Mouse (Mus musculus) liver, embryonic 14.5 days (tissue): Measurements from ENCODE around the gene Slitrk6. TPM values are rescaled to one million over a fixed set of nuclear protein-coding genes. Genes with fewer than 3 reads are reported as not detected.

ENCODE experiments used
- ATAC-seq: fragments of 200-750 bp; cut with Nextera tagmentation; 2 replicates; pipeline ENCODE4 v1.8.0; 2017; ENCODE audit warnings: moderate number of reproducible peaks, mild to moderate bottlenecking, moderate library complexity; ENCODE audit not compliant: insufficient read depth
- DNase-seq, 3 experiments: peaks; one replicate each; pipeline ENCODE4 v3.0.0-alpha.2; 2012 to 2013; ENCODE audit warnings: low read depth in 3 of 3, low spot score in 3 of 3
- H3K27ac ChIP-seq: fragments of 300-500 bp; sonication (generic); 2 replicates; pipeline ENCODE4 v1.5.1; 2014; ENCODE audit warnings: moderate library complexity, mild to moderate bottlenecking, control low read depth, inconsistent platforms
- H3K27me3 ChIP-seq: fragments of 300-500 bp; sonication (generic); 2 replicates; pipeline ENCODE4 v1.6.1; 2014; ENCODE audit warnings: mild to moderate bottlenecking, low read length, moderate library complexity; ENCODE audit not compliant: control insufficient read depth, insufficient read depth
- H3K36me3 ChIP-seq: fragments of 300-500 bp; sonication (generic); replicated peaks from 2 replicates; pipeline ENCODE4 v1.6.1; 2014; ENCODE audit warnings: low read depth; ENCODE audit not compliant: control insufficient read depth, insufficient read depth
- H3K4me1 ChIP-seq, 2 experiments: fragments of 200-500 bp in 1 of 2; fragments of 300-500 bp in 1 of 2; sonication (generic) in 1 of 2; replicated peaks; 2 replicates each; pipeline ENCODE4 v1.6.1; 2012 to 2014; ENCODE audit warnings: antibody characterized with exemption in 1 of 2, inconsistent platforms in 1 of 2, low read length in 1 of 2; ENCODE audit not compliant: control insufficient read depth in 2 of 2, insufficient read depth in 2 of 2
- H3K4me2 ChIP-seq: fragments of 300-500 bp; sonication (generic); 2 replicates; pipeline ENCODE4 v1.6.1; 2014; ENCODE audit warnings: low read depth, mild to moderate bottlenecking, control low read depth, moderate library complexity
- H3K4me3 ChIP-seq, 2 experiments: fragments of 200-500 bp in 1 of 2; fragments of 300-500 bp in 1 of 2; sonication (generic) in 1 of 2; 2 replicates each; pipeline ENCODE4 v1.5.1; 2012 to 2014; ENCODE audit warnings: low read depth in 2 of 2, low read length in 2 of 2, mild to moderate bottlenecking in 2 of 2, control low read depth in 1 of 2, inconsistent platforms in 1 of 2, moderate library complexity in 1 of 2; ENCODE audit not compliant: insufficient read depth in 1 of 2
- H3K9ac ChIP-seq: fragments of 300-500 bp; sonication (generic); replicated peaks from 2 replicates; pipeline ENCODE4 v1.6.1; 2014; ENCODE audit warnings: mild to moderate bottlenecking, control low read depth, moderate library complexity
- H3K9me3 ChIP-seq: fragments of 300-500 bp; sonication (generic); 2 replicates; pipeline ENCODE4 v1.6.1; 2016; ENCODE audit warnings: low read length, mixed read lengths; ENCODE audit not compliant: control insufficient read depth
- CTCF ChIP-seq: IDR thresholded peaks from 2 replicates; pipeline ENCODE4 v1.5.1; 2016; ENCODE audit warnings: antibody characterized with exemption, low read depth, control low read depth
- EP300 ChIP-seq: IDR thresholded peaks from 2 replicates; pipeline ENCODE4 v1.6.1; 2016; ENCODE audit warnings: antibody characterized with exemption, low read depth
- WGBS: fragments of 180-500 bp; shearing (Covaris S2); extraction: QIAGEN DNeasy Blood & Tissue Kit; methylation state at CpG from one replicate; pipeline ENCODE4 v1.1.7; 2014; ENCODE audit not compliant: insufficient replicate concordance; 5-methylcytosine and 5-hydroxymethylcytosine counted together
- polyA plus RNA-seq, 2 experiments: library from polyadenylated mRNA; depleted of rRNA in 1 of 2; stranded (reverse) in 1 of 2; unstranded in 1 of 2; fragments of >200 nt; fragmentation: Nextera tagmentation in 1 of 2; extraction: Ambion mirVana in 1 of 2; gene quantifications; 2 replicates each; pipeline versions ENCODE4 v1.2.1 to v1.2.3; 2012 to 2014

Gene Slitrk6
- polyA plus RNA-seq (2012; rRNA removed) (0.10 and 0.13 TPM in 2 replicates), polyA plus RNA-seq (2014; fragmentation: Nextera tagmentation; extraction: Ambion mirVana) (0.05 and 0.09 TPM in 2 replicates)

GRCm38 (mm10) chr14:110754484-110755307 lies at the start of gene Slitrk6:
Gene Slitrk6 (minus strand): TSS chr14:110755149.
- no peak for ATAC-seq
- H3K27me3 ChIP-seq, result no peaks in the 10 kb centered on the region
- H3K36me3 ChIP-seq, result no peaks in the 10 kb centered on the region
- no peaks in the 10 kb centered on the region for H3K9me3 ChIP-seq
- H3K4me3 ChIP-seq, result no peak within 1 kb of the TSS
- H3K27ac ChIP-seq, result no peak within 1 kb of the TSS
- no peak for DNase-seq
- no peak within 1 kb of the TSS for H3K4me2 ChIP-seq
- no peaks in the 10 kb centered on the region for H3K4me1 ChIP-seq
- H3K9ac ChIP-seq, result no peak within 1 kb of the TSS
- 51% methylated on average over 11 of the region's 11 CpGs for WGBS
- no peak for TF ChIP-seq CTCF
- TF ChIP-seq EP300, result no peak

- H3K9ac ChIP-seq, result no peak overlapping the region
- no peak for DNase-seq
- no peak for ATAC-seq
Measured at GRCm38 (mm10) chr14:110777546-110777945, 22.6 kb upstream of the Slitrk6 start.

GRCm38 (mm10) chr14:110770694-110771093 lies 15.7 kb upstream of the Slitrk6 start:
- Histone ChIP-seq H3K4me1 (no peaks in the 10 kb centered on the region), H3K27me3 (no peaks in the 10 kb centered on the region), H3K4me2 (no peak overlapping the region), H3K9me3 (no peaks in the 10 kb centered on the region), H3K27ac (no peak overlapping the region), H3K4me3 (no peak overlapping the region), H3K9ac (no peak overlapping the region), H3K36me3 (no peaks in the 10 kb centered on the region)
- DNase-seq (no peak), ATAC-seq (no peak)
- WGBS, result 46% methylated on average over 1 of the region's 1 CpGs
- TF ChIP-seq EP300 (no peak), CTCF (no peak)

More at GRCm38 (mm10) chr14:110777546-110777945, 22.6 kb upstream of the Slitrk6 start:
- no peak overlapping the region for H3K4me2 ChIP-seq
- H3K27ac ChIP-seq, result no peak overlapping the region
- no peaks in the 10 kb centered on the region for H3K36me3 ChIP-seq
- H3K4me1 ChIP-seq, result no peaks in the 10 kb centered on the region
- no peaks in the 10 kb centered on the region for H3K9me3 ChIP-seq
- no peaks in the 10 kb centered on the region for H3K27me3 ChIP-seq
- H3K4me3 ChIP-seq, result no peak overlapping the region
- TF ChIP-seq EP300 (no peak), CTCF (no peak)

- Histone ChIP-seq H3K4me2 (no peak overlapping the region), H3K9ac (no peak overlapping the region), H3K36me3 (no peaks in the 10 kb centered on the region), H3K27me3 (no peaks in the 10 kb centered on the region), H3K27ac (no peak overlapping the region), H3K4me1 (no peaks in the 10 kb centered on the region), H3K9me3 (no peaks in the 10 kb centered on the region), H3K4me3 (no peak overlapping the region)
- 18% methylated on average over 7 of the region's 7 CpGs for WGBS
- ATAC-seq (no peak), DNase-seq (no peak)
- TF ChIP-seq EP300, result no peak
- TF ChIP-seq CTCF, result peak; percentile 33; the same call in 1 of the 2 replicates
Measured at GRCm38 (mm10) chr14:110762588-110763220, 7.8 kb upstream of the Slitrk6 start.

GRCm38 (mm10) chr14:110760909-110761308 lies 6.0 kb upstream of the Slitrk6 start:
- Histone ChIP-seq H3K9ac (no peak overlapping the region), H3K36me3 (no peaks in the 10 kb centered on the region), H3K4me2 (no peak overlapping the region), H3K4me1 (no peaks in the 10 kb centered on the region), H3K4me3 (no peak overlapping the region), H3K27ac (no peak overlapping the region), H3K9me3 (no peaks in the 10 kb centered on the region), H3K27me3 (no peaks in the 10 kb centered on the region)
- WGBS, result 14% methylated on average over 1 of the region's 1 CpGs
- no peak for DNase-seq
- ATAC-seq, result no peak
- TF ChIP-seq CTCF (no peak), EP300 (no peak)
